Mouse (Mus musculus) small intestine, adult 2 months (tissue): ENCODE results near the gene Ccdc194. TPM values are rescaled to one million over a fixed set of nuclear protein-coding genes. Genes with fewer than 3 reads are reported as not detected.

Experiments
- H3K27ac ChIP-seq: fragments of 200-500 bp; 2 replicates; pipeline ENCODE4 v1.5.1; 2012; ENCODE audit warnings: low read depth, low read length, control low read depth, inconsistent platforms; ENCODE audit not compliant: insufficient read depth
- H3K27me3 ChIP-seq: fragments of 200-500 bp; 2 replicates; pipeline ENCODE4 v1.6.1; 2012; ENCODE audit warnings: mild to moderate bottlenecking, moderate library complexity, low read length, inconsistent platforms; ENCODE audit not compliant: control insufficient read depth, insufficient read depth
- H3K36me3 ChIP-seq: fragments of 200-500 bp; 2 replicates; pipeline ENCODE4 v1.6.1; 2012; ENCODE audit warnings: mild to moderate bottlenecking, low read length, control low read depth, inconsistent platforms; ENCODE audit not compliant: control insufficient read depth, insufficient read depth
- H3K4me1 ChIP-seq: fragments of 200-500 bp; 2 replicates; pipeline ENCODE4 v1.6.1; 2012; ENCODE audit warnings: low read length, inconsistent platforms, mixed read lengths; ENCODE audit not compliant: control insufficient read depth, insufficient read depth, insufficient read length
- H3K4me3 ChIP-seq: fragments of 200-500 bp; 2 replicates; pipeline ENCODE4 v1.5.1; 2012; ENCODE audit warnings: low read depth, mild to moderate bottlenecking, control low read depth, inconsistent platforms, low read length, moderate library complexity
- CTCF ChIP-seq: fragments of 200-500 bp; IDR thresholded peaks from 2 replicates; pipeline ENCODE4 v1.5.1; 2012; ENCODE audit warnings: low read depth, mild to moderate bottlenecking, control low read depth, inconsistent platforms, low read length, moderate library complexity, mixed read lengths; ENCODE audit not compliant: insufficient replicate concordance, insufficient read length; ENCODE audit errors: extremely low read depth
- POLR2A ChIP-seq: fragments of 200-500 bp; IDR thresholded peaks from 2 replicates; pipeline ENCODE4 v1.6.1; 2012; ENCODE audit warnings: low read depth, mild to moderate bottlenecking, control low read depth, inconsistent platforms, low read length, moderate library complexity
- WGBS: fragments of 180-500 bp; shearing (Covaris S2); methylation state at CpG from one replicate; pipeline ENCODE4 v1.1.7; 2018; 5-methylcytosine and 5-hydroxymethylcytosine counted together
- polyA plus RNA-seq: library from polyadenylated mRNA; depleted of rRNA; stranded (reverse); fragments of >200 nt; gene quantifications from 2 replicates; pipeline ENCODE4 v1.2.3, GENCODE M21; 2012

Gene Ccdc194
- polyA plus RNA-seq, 1 experiment: not detected

GRCm38 (mm10) chr8:71561401-71561800, 35.9 kb upstream of the Ccdc194 start:
- no peaks in the 10 kb centered on the region for H3K36me3 ChIP-seq
- peaks cover 13% of the 10 kb centered on the region for H3K4me1 ChIP-seq
- no peak overlapping the region for H3K4me3 ChIP-seq
- H3K27ac ChIP-seq: no peak overlapping the region
- WGBS: 3% methylated on average over 15 of the region's 15 CpGs
- TF ChIP-seq POLR2A (no peak), CTCF (peak; percentile 95)
- H3K27me3 ChIP-seq: peaks cover 18% of the 10 kb centered on the region; the same call in 1 of the 2 replicates

DNA sequence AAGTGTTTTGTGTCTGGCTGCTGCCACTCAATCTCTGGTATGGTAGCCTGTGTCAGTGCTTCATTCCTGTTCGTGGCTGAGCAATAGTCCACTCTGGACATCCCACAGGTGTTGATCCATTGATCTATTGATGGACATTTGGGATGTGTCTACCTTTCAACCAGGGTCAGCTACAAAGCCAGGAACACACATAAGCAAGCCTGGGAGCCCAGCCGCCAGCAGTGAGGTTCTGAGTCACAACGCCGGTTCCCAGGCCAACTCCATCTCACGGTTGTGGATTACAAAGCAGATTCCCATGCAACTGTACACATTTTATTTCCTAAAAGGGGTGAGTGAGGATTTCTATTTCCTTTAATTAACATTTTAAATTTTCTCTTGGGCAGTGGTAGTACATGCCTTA, 35.3 kb upstream of the Ccdc194 start:
- Histone ChIP-seq H3K27ac (no peak overlapping the region), H3K4me3 (no peak overlapping the region), H3K4me1 (peaks cover 13% of the 10 kb centered on the region), H3K36me3 (no peaks in the 10 kb centered on the region), H3K27me3 (peaks cover 18% of the 10 kb centered on the region; the same call in 1 of the 2 replicates)
- 85% methylated on average over 5 of the region's 5 CpGs for WGBS
- TF ChIP-seq POLR2A: no peak
- TF ChIP-seq CTCF: no peak

DNA sequence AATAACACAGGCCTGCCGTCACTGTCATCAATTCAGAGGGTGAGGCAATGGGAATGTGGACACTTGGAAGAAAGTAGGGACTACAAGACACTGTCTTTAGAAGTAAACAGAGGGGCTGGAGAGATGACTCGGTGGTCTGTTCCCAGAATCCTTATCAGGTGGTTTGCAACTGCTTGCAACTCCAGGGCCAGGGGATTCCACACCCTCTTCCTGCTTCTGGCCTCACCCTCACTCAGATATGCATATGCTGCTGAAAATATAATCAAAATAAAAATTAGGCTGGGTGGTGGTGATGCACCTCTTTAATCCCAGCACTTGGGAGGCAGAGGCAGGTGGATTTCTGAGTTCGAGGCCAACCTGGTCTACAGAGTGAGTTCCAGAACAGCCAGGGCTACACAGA, 34.6 kb upstream of the Ccdc194 start:
- Histone ChIP-seq H3K27ac (no peak overlapping the region), H3K36me3 (no peaks in the 10 kb centered on the region), H3K4me1 (peaks cover 13% of the 10 kb centered on the region), H3K27me3 (peaks cover 18% of the 10 kb centered on the region; the same call in 1 of the 2 replicates), H3K4me3 (no peak overlapping the region)
- no peak for TF ChIP-seq CTCF
- TF ChIP-seq POLR2A: no peak
- 67% methylated on average over 3 of the region's 3 CpGs for WGBS

GRCm38 (mm10) chr8:71558958-71559690, 33.6 kb upstream of the Ccdc194 start:
- no peaks in the 10 kb centered on the region for H3K36me3 ChIP-seq
- TF ChIP-seq CTCF (no peak), POLR2A (no peak; the same call in 1 of the 2 replicates)
- H3K27me3 ChIP-seq: peaks cover 18% of the 10 kb centered on the region; the same call in 1 of the 2 replicates
- H3K27ac ChIP-seq: no peak overlapping the region
- H3K4me3 ChIP-seq: peak overlapping the region; percentile 59
- H3K4me1 ChIP-seq: peaks cover 13% of the 10 kb centered on the region
- WGBS: 4% methylated on average over 24 of the region's 24 CpGs

DNA sequence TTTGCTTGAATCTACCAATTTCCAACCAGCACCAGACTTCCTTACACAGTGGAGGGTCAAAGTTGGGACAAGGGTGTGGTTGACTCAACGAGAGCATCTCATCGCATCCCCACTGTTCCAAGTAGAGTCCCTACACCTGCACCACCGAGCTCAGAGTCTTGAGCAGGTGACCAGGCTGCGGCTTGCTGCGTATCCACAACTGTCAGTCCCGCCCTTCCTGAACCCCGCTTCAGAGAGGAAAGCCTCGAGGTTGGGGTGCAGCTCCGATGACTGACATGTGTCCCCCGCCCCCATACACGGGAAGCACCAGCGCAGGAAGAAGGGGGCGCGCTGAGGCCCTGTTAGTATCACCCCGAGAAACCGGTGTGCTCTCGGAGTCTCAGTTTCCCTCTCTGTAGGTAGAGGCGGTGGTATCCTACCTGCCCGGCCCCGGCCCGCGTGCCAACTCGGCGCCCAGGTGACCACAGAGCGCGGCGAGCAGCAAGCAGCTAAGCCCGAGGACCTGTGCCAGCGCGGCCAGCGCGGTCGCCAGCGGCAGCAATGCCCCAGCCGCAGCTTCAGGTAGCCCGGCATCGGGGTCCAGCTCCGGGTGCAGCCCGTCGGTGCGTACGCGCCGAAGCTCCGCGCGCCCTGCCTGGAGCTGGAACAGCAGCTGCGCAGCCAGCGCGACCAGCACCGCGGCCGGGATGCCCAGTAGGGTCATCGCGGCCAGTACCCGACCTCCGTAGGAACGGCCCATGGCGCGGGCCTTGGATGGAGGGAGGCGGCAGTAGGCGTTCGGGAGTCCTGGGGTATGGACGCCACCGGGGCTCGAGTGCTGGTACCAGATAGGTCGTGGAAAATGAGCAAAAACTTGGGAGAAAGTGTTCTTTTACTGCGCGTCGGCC, 32.8 kb upstream of the Ccdc194 start, which contains the start of gene Tmem221:
Gene Tmem221 (minus strand): TSS at position 801 of the 887 bp plus-strand sequence.
- 4% methylated on average over 70 of the region's 70 CpGs for WGBS
- TF ChIP-seq POLR2A (no peak), CTCF (no peak)
- Histone ChIP-seq H3K36me3 (no peaks in the 10 kb centered on the region), H3K4me1 (peaks cover 13% of the 10 kb centered on the region), H3K27me3 (peaks cover 18% of the 10 kb centered on the region; the same call in 1 of the 2 replicates), H3K27ac (no peak within 1 kb of the TSS), H3K4me3 (peak within 1 kb of the TSS; percentile 59)

GRCm38 (mm10) chr8:71554644-71555043, 29.1 kb upstream of the Ccdc194 start:
- Histone ChIP-seq H3K4me1 (peaks cover 10% of the 10 kb centered on the region; the same call in 1 of the 2 replicates), H3K36me3 (no peaks in the 10 kb centered on the region), H3K27ac (no peak overlapping the region), H3K27me3 (peaks cover 14% of the 10 kb centered on the region; the same call in 1 of the 2 replicates), H3K4me3 (no peak overlapping the region)
- 87% methylated on average over 2 of the region's 2 CpGs for WGBS
- TF ChIP-seq CTCF (no peak), POLR2A (no peak)

GRCm38 (mm10) chr8:71554001-71554400, 28.5 kb upstream of the Ccdc194 start:
- no peak overlapping the region for H3K4me3 ChIP-seq
- WGBS: 69% methylated on average over 6 of the region's 6 CpGs
- TF ChIP-seq CTCF: no peak
- TF ChIP-seq POLR2A: no peak
- H3K36me3 ChIP-seq: no peaks in the 10 kb centered on the region
- H3K27me3 ChIP-seq: peaks cover 14% of the 10 kb centered on the region; the same call in 1 of the 2 replicates
- no peak overlapping the region for H3K27ac ChIP-seq
- 0 out of 2 replicates have a peak, but pooled peaks cover 7% of the 10 kb centered on the region for H3K4me1 ChIP-seq
